Mouse (Mus musculus) spleen, adult 2 months (tissue): Measurements from ENCODE around the gene Zbtb48. TPM values are rescaled to one million over a fixed set of nuclear protein-coding genes. Genes with fewer than 3 reads are reported as not detected.

Experiments
- DNase-seq, 2 experiments: peaks; one replicate each; pipeline versions ENCODE4 v3.0.0 to v3.0.0-alpha.2; 2012 to 2021; ENCODE audit warnings: low spot score in 2 of 2, low read depth in 1 of 2
- H3K27ac ChIP-seq: fragments of 200-500 bp; 2 replicates; pipeline ENCODE4 v1.5.1; 2012; ENCODE audit warnings: low read length, inconsistent platforms; ENCODE audit not compliant: insufficient read depth
- H3K27me3 ChIP-seq: fragments of 200-500 bp; 2 replicates; pipeline ENCODE4 v1.6.1; 2012; ENCODE audit warnings: mild to moderate bottlenecking, moderate library complexity, low read length, inconsistent platforms; ENCODE audit not compliant: control insufficient read depth, insufficient read depth
- H3K36me3 ChIP-seq: fragments of 200-500 bp; 2 replicates; pipeline ENCODE4 v1.6.1; 2012; ENCODE audit warnings: mild to moderate bottlenecking, low read length, inconsistent platforms; ENCODE audit not compliant: control insufficient read depth, insufficient read depth
- H3K4me1 ChIP-seq: fragments of 200-500 bp; 2 replicates; pipeline ENCODE4 v1.6.1; 2011; ENCODE audit warnings: inconsistent platforms; ENCODE audit not compliant: control insufficient read depth, insufficient read depth, insufficient read length
- H3K4me3 ChIP-seq: fragments of 200-500 bp; 2 replicates; pipeline ENCODE4 v1.5.1; 2011; ENCODE audit warnings: mild to moderate bottlenecking, inconsistent platforms; ENCODE audit not compliant: insufficient read depth, insufficient read length; ENCODE audit errors: extremely low read depth
- CTCF ChIP-seq: fragments of 200-500 bp; IDR thresholded peaks from 2 replicates; pipeline ENCODE4 v1.5.1; 2011; ENCODE audit warnings: mild to moderate bottlenecking, inconsistent platforms; ENCODE audit not compliant: insufficient read depth, insufficient read length, insufficient replicate concordance; ENCODE audit errors: extremely low read depth
- POLR2A ChIP-seq: fragments of 200-500 bp; IDR thresholded peaks from 2 replicates; pipeline ENCODE4 v1.6.1; 2011; ENCODE audit warnings: low read depth, low read length, inconsistent platforms
- WGBS: fragments of 180-500 bp; shearing (Covaris S2); methylation state at CpG from one replicate; pipeline ENCODE4 v1.1.7; 2018; 5-methylcytosine and 5-hydroxymethylcytosine counted together
- polyA plus RNA-seq: library from polyadenylated mRNA; depleted of rRNA; stranded (reverse); fragments of >200 nt; gene quantifications from 2 replicates; pipeline ENCODE4 v1.2.3, GENCODE M21; 2012

The Zbtb48 gene
- polyA plus RNA-seq, 1 experiment: 21.3 TPM

DNA sequence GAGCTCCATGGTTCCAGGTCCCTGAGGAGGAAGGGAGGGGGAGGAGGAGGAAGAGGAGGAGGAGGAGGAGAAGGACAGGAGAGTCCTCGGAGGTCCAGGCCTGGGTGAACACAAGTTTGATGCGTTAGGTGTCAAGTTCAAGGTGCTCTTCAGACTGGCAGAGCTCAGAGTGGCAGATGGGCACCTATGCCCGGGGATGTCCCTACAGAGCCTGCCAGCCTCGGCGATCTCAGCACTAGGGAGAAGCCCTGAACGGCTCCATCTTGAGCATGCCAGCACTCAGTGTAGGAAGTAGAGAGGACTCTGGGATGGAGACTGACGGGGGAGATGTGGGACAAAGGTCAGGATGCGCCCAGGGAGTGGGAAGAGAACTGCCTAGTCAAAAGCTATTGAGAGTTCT is 40.8 kb downstream of the Zbtb48 start:
- DNase-seq: no peak
- H3K4me1 ChIP-seq: peaks cover 8% of the 10 kb centered on the region; the same call in 1 of the 2 replicates
- WGBS: 84% methylated on average over 8 of the region's 8 CpGs
- no peaks in the 10 kb centered on the region for H3K27me3 ChIP-seq
- no peak overlapping the region for H3K4me3 ChIP-seq
- H3K36me3 ChIP-seq: peaks cover 12% of the 10 kb centered on the region
- no peak for TF ChIP-seq CTCF
- no peak for TF ChIP-seq POLR2A
- H3K27ac ChIP-seq: no peak overlapping the region

DNA sequence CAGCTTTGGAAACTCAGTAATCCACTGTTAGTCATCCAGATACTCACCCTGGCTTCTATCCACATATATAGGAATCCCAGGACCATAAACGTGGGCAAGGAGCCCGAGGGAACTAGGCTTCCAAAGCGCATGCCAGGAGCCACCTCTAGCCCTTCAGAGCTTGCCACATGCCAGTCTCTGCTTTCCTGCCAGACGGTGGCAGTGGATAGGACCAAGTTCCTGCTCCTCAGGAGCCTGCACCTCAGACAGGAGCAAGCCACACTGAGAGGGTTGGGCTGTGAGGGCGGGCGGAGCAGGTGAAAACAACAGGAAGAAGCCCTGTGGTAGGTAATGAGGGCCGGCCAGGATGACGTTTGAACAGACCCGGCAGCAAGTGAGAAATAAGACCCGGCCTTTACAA is 41.6 kb downstream of the Zbtb48 start:
- no peak for TF ChIP-seq CTCF
- no peak for TF ChIP-seq POLR2A
- 59% methylated on average over 10 of the region's 10 CpGs for WGBS
- Histone ChIP-seq H3K36me3 (peaks cover 9% of the 10 kb centered on the region), H3K27me3 (no peaks in the 10 kb centered on the region), H3K4me1 (peaks cover 8% of the 10 kb centered on the region; the same call in 1 of the 2 replicates), H3K4me3 (no peak overlapping the region), H3K27ac (no peak overlapping the region; the same call in 1 of the 2 replicates)
- DNase-seq: no peak

DNA sequence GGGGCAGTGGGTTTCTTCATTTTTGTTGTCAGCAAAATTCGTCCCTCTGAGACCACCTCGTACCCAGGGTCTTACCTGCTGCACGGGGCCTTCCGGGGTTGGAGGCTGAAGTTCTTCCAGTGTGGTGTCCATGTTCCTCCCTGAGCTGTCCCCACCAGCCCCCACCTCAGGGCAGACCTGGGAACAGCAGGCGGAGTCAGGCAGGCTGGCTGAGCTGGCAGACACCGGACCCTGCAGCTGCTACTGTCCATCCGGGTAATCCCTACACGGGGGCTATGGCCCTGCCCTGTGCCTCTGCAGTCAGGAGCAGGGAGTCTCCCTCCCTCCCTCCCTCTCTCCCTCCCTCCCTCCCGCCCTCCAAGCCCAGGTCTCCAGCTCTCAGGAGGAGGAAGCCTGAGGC is 43.9 kb downstream of the Zbtb48 start:
- WGBS: 75% methylated on average over 9 of the region's 9 CpGs
- Histone ChIP-seq H3K27ac (no peak overlapping the region), H3K4me3 (no peak overlapping the region), H3K27me3 (no peaks in the 10 kb centered on the region), H3K4me1 (peaks cover 8% of the 10 kb centered on the region; the same call in 1 of the 2 replicates), H3K36me3 (peaks cover 10% of the 10 kb centered on the region)
- DNase-seq: no peak
- no peak for TF ChIP-seq POLR2A
- TF ChIP-seq CTCF: no peak

DNA sequence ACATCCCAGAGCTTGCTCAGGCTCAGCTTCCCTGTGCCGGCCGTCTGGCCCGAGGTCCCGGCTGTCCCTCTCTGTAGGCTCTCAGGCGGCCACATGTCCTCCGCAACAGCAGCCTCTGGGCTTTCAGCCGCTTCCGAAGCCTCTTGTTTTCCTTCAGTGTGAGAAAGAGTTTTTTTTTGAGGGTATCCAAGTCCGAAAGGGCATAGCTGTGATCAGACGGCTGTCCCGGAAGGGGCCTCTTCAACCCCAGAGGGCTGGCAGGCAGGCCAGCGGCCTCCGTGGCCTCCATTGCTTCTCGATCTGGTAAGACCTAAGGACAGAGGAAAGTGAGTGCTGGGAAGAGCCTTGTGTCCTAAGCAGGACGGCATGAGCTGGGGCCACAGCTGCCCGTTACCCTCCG is 44.4 kb downstream of the Zbtb48 start:
- WGBS: 91% methylated on average over 17 of the region's 17 CpGs
- no peaks in the 10 kb centered on the region for H3K27me3 ChIP-seq
- no peak for TF ChIP-seq POLR2A
- TF ChIP-seq CTCF: no peak
- peaks cover 10% of the 10 kb centered on the region for H3K36me3 ChIP-seq
- peaks cover 8% of the 10 kb centered on the region; the same call in 1 of the 2 replicates for H3K4me1 ChIP-seq
- H3K4me3 ChIP-seq: no peak overlapping the region
- H3K27ac ChIP-seq: no peak overlapping the region
- no peak for DNase-seq

DNA sequence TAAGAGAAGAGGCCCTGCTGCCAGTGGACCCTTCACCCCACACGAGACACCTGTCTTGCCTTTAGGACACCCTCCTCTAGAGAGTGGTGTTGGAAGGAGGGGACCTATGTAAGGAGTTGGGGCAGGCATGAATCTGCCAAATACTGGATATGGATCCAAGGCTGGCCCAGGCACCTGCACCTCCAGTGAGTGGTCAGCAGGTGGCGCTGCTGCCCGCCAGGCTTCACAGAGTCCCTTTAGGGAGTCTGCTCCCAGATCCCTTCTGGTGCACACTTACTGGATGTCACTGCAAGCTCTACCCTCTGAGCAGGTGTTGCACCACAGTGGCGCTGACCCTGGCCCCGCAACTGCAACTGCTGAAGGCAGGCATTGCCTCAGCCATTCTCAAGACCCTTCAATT is 46.1 kb downstream of the Zbtb48 start:
- peaks cover 10% of the 10 kb centered on the region for H3K36me3 ChIP-seq

DNA sequence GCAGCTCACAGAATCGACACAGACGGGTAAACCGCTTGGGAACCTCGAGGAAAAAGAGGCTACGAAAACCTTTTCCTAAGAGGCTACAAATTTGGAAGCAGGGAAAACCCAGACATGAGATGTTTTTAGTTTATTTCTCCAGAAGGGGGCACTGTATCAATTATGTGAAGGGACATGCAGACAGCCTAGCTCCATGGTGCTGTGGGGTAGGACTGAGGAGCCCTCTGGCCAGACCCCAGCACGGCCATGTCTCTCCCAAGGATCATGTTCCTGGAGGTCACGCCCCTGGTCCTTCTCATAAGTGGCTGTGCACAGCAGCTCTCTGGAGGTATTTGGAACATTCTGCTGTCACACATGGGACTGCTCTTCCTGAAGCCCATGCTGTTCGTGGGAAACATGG is 46.8 kb downstream of the Zbtb48 start:
- DNase-seq: no peak
- Histone ChIP-seq H3K36me3 (peaks cover 10% of the 10 kb centered on the region), H3K4me3 (no peak overlapping the region), H3K27me3 (no peaks in the 10 kb centered on the region), H3K27ac (no peak overlapping the region), H3K4me1 (0 out of 2 replicates have a peak, but pooled peaks cover 4% of the 10 kb centered on the region)
- 83% methylated on average over 8 of the region's 8 CpGs for WGBS
- TF ChIP-seq CTCF: no peak

More for the DNA sequence above, 46.1 kb downstream of the Zbtb48 start:
- H3K4me1 ChIP-seq: peaks cover 4% of the 10 kb centered on the region; the same call in 1 of the 2 replicates
- TF ChIP-seq POLR2A: no peak
- peak; percentile 99 for TF ChIP-seq CTCF
- peak in 1 of 2 experiments; percentile 68 for DNase-seq
- H3K4me3 ChIP-seq: no peak overlapping the region
- no peaks in the 10 kb centered on the region for H3K27me3 ChIP-seq
- 17% methylated on average over 5 of the region's 5 CpGs for WGBS
- H3K27ac ChIP-seq: no peak overlapping the region

DNA sequence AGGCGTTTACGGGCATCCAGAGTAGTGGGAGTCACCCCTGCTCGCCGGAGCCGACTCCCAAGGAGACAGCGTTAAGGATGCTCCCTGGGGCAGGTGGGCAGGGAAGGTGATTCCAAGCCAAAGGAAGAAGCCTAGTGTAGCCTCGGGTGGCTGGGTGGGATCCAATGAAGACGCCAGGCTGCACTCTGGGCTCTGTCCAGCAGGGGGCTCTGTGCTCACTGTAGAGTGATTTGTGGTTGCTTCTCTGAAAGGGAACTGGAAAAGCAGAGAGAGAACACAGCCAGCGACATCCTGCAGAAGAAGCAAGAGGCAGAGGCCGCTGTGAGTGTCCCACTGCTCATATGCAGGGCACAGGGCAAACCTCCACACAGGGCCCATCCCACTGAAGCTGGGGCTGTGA is 49.7 kb downstream of the Zbtb48 start:
- H3K4me3 ChIP-seq: no peak overlapping the region
- H3K27ac ChIP-seq: no peak overlapping the region
- TF ChIP-seq POLR2A: no peak
- peak; percentile 88 for TF ChIP-seq CTCF
- peaks cover 4% of the 10 kb centered on the region for H3K36me3 ChIP-seq
- H3K27me3 ChIP-seq: no peaks in the 10 kb centered on the region
- DNase-seq: peak; percentile 49 to 84
- WGBS: 42% methylated on average over 10 of the region's 10 CpGs
- H3K4me1 ChIP-seq: 0 out of 2 replicates have a peak, but pooled peaks cover 4% of the 10 kb centered on the region

DNA sequence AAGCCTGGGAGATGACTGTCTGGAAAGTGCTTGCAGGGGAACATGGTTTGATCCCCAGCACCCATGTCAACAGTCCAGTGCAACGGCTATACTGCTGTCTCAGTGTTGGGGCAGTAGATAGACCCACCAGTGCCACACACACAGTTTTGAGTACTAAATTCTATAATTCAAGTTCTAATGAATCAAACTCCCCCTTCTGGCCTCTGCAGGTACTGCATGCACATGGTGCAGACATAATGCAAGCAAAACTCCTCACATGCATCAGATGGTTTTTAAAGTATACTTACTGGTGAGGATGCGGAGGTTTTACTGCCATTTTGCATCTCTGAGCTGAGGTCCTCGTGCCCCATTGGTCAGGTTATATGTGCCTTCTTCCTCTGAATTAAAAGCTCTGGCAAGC is 52.0 kb downstream of the Zbtb48 start:
- Histone ChIP-seq H3K27me3 (no peaks in the 10 kb centered on the region), H3K27ac (no peak overlapping the region), H3K4me1 (0 out of 2 replicates have a peak, but pooled peaks cover 4% of the 10 kb centered on the region), H3K4me3 (no peak overlapping the region), H3K36me3 (peaks cover 4% of the 10 kb centered on the region; the same call in 1 of the 2 replicates)
- DNase-seq: no peak
- TF ChIP-seq CTCF (peak; percentile 7; the same call in 1 of the 2 replicates), POLR2A (no peak)
- 92% methylated on average over 3 of the region's 3 CpGs for WGBS
